Mouse (Mus musculus): ENCODE measurements at regions not wholly inside any gene's neighbourhood (a gene's known extent, or its start where the extent isn't known, plus 50 kb on each side); places are given as distances from the start of the nearest gene placed in this dataset.

DNA sequence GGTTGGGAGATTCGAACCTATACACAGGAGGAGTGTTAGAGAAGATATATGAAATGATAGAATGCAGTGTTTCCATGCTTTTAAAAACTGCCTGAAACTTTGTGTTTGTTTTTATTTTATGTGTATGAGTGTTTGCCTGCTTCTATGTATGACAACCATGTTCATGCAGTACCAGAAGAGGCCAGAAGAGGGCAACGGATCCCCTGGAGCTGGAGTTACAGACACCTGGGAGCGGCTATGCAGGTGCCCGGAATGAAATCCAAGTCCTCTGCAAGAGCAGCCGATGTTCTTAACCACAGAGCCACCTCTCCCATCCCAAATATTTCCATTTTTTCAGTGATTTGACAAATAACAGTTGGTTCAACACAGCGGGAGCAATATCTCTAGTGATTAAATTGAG, 247.5 kb upstream of the Dio3 start:
- no peak for DNase-seq

DNA sequence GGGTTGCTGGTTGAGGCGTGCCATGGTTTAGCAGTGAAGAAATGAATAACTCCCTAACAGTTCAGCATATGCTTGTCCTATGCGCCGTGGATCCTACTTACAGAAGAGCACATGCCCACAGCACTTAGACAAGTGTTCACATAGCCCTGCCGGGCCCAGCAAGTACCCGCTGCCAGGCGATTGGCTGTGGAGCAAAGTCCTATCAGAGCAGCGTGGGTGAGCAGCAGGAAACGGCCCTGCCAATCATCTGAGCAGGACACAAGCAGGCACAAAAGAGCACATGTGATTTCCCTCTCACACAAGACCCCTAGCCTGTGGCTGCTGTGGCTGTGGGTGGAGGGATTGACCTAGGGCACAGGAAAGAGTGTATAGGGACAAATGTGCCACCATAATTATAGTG, 243.7 kb upstream of the Dio3 start:
- no peak for DNase-seq

GRCm38 (mm10) chr12:110040682-110041081, 238.2 kb upstream of the Dio3 start:
- no peak for DNase-seq

- no peak for DNase-seq
These were observed 237.1 kb upstream of the Dio3 start for GRCm38 (mm10) chr12:110041782-110042181.

DNA sequence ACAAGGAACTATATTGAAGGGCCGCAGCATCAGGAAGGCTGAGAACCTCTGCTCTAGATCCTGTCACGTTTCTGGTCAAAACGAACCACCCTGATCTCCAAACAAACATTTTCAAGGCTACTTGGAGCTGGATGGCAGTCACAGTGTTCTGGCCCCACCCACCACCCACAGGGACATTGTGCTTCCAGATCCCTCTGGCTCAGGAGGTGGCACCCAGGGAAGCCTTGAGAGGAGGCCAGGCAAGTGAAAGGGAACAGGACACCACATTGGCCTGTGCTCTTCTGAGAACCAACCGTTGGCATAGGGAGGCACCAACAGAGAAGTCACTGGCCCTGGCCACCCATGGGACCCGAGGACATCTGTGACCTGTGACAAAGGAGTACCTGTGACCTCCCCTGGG, 234.6 kb upstream of the Dio3 start:
- no peak for DNase-seq

DNA sequence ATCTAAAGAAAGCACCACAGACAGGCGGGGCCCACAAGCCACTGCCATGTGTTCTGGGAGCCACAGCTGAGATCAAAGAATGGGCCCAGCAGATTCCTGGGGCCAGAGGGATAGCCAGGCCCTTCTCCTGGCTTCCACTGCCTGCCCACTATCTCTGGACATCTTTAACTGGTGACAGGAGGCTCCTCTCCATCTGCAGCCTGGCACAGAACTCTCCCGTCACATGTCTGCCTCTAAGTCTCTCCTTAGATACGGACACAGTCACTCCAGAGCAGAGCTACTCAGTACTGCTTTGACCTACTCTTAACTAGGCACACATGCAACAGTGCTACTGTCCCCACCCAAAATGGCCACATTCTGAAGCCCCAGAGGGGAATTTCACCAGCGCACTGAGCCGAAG, 234.1 kb upstream of the Dio3 start:
- DNase-seq: no peak

DNA sequence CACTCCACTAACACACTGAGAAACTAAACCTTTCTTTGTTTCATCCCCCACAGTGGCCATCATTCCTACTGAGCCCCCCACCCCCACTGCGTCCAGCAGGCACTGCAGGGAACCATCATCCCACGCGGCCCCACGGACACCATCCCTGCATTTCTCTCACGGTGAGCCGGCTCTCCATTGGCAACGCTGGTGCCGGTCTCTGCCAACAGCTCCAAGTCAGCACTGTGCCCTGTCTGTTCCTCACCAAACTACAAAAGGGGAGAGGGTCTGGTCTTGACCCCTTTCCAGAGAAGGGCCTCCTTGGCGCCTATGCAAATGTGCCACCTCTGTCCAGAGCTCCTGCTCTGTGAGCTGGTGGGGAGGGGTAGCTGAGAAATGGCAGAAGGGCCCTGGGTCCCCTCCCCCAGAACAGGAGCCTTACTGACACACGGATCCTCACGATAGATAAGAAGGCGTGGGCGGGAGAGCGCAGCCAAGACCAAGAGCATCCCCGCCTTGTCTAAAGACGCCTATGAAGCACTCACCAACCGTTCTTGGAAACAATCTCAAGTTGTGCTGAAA, 233.0 kb upstream of the Dio3 start:
- DNase-seq: no peak

- no peak for DNase-seq
These were observed 232.3 kb upstream of the Dio3 start for GRCm38 (mm10) chr12:110046613-110047012.

- DNase-seq: no peak
These were observed 231.2 kb upstream of the Dio3 start for GRCm38 (mm10) chr12:110047466-110048250.

GRCm38 (mm10) chr12:110049154-110049736, 229.6 kb upstream of the Dio3 start:
- DNase-seq: no peak

GRCm38 (mm10) chr12:110059321-110059720, 219.5 kb upstream of the Dio3 start:
- DNase-seq: no peak

DNA sequence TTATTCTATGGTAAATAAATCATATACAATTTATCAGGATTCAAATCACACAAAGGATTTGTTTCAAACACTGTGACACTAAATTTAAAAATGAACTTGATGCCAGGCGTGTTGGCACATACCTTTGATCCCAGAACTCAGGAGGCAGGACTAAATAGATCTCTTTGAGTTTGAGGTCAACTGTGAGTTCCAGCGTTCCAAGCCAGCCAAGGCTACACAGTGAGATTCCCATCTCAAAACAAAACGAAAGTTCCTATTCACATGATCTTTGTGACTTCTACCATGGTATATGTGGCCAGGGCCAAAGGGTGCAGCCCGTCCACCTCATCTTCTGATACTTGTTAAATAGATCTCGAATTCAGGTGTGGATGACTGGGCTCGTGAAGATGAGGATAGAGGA, 216.9 kb upstream of the Dio3 start:
- DNase-seq: no peak

- no peak for DNase-seq
These were observed 215.9 kb upstream of the Dio3 start for GRCm38 (mm10) chr12:110063013-110063412.

GRCm38 (mm10) chr12:110066361-110066885, 212.4 kb upstream of the Dio3 start:
- DNase-seq: no peak

- DNase-seq: no peak
These were observed 208.4 kb upstream of the Dio3 start for GRCm38 (mm10) chr12:110070506-110070905.

GRCm38 (mm10) chr12:110071823-110072222, 207.0 kb upstream of the Dio3 start:
- DNase-seq: no peak

DNA sequence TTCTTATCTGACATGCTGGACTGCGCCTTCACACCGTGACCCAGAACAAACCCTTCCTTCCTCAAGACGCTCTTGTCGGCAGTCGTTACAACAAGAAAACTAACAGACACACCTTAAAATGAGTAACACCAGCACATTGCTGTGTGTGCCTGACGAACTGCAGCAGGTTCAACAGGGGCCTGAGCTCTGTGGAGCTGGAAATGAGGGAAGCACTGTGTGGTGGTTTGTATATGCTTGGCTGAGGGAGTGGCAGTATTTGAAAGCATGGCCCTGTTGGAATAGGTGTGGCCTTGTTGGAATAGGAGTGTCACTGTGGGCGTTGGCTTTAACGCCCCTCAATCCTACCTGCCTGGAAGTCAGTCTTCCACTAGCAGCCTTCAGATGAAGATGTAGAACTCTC, 203.9 kb upstream of the Dio3 start:
- DNase-seq: no peak

DNA sequence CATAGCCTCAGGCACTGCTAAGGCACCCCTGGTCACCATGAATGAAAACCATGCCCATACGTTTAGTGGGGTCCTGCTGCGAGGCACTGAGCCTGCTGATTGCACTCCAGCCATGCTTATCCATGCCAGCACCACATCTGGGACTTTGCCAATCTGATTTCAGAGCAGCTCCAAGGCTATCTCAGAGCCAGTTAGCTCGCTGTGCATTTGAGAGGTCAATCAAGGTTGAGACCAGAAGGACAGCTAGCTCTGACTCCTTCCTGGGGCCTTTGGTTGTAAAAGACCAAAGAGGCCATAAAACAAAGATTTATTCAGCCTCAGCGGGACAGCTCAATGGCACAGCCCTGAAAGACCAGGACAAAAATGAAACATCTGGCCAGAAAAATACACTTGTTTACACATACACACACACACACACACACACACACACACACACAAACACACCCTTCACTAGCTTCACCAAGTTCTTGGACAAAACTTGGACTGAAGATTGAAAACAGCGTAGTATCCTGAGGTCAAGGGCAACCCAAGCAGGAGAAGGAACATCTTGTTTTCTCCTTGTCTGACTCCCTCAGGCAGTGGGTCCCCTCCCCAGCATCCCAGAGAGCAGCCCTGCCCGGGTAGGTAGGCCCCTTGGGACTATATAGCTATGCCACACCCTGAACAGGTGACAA, 201.5 kb upstream of the Dio3 start:
- DNase-seq: peak; percentile 57

DNA sequence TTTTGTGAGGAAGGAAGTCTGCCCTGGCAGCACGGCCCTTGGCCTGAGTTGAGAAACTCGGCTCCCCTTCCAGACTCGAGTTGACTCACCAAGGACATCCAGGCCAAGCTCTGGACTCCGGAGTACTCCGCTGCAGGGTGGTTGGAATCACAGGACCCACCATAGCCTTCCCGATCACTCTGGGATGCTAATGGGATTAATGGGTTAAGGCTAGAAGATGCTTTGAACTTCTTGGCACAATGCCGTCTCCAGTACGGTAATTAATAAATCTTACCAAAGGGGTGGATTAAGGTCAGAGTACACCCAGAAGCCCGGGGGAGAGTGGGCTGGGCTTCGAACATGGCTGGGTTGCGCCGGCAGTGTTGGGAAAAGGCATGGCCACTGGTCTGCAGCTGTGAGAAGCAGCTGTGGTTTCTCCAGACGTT, 200.8 kb upstream of the Dio3 start:
- DNase-seq: peak; percentile 60

GRCm38 (mm10) chr12:110081831-110082615, 196.8 kb upstream of the Dio3 start:
- no peak for DNase-seq

DNA sequence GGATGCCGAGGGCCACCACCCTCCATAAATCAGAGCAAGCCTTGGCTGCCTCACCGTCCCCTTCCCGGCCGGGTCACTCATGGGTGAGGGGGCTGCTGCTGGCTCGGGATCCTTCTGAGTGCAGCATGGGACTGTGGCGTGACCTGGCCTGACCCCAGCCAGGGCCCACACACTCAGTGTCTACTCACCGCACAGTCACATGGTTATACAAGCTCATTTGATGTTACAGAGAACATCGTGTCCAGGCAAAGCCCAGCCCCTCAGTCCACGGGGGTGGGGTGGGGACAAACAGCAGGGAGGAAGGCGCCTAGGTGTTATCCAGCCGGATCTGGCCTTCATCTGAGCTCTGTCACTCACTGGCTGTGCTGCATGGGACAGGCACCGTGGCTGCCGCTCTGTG, 195.9 kb upstream of the Dio3 start:
- DNase-seq: peak; percentile 38

GRCm38 (mm10) chr12:110083471-110083870, 195.4 kb upstream of the Dio3 start:
- DNase-seq: no peak

DNA sequence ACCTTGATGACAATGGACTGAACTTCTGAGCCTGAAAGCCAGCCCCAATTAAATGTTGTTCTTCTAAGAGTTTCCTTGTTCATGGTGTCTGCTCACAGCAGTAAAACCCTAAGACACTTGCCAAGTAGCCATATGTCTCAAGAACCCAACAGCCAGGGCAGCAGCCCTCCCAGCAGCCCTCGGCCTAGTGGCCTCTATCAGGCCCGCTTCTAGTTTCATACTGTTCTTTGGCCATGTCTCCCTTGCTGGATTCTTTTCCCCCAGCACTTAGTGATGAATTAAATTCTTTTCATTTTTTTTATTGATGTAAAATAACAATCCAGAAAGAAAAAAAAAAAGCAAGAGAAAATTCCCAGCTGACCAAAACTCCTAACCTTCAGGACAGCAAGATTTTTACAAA, 191.9 kb upstream of the Dio3 start:
- DNase-seq: no peak
